Mouse (Mus musculus) retina, postnatal 1 day (tissue): ENCODE measurements around the gene Bend6.

ENCODE experiments used
- DNase-seq: peaks from one replicate; pipeline ENCODE4 v3.0.0-alpha.2; 2012

The Bend6 gene

GRCm38 (mm10) chr1:33907421-33908190, at the start of gene Bend6:
TSS of gene Bend6 (minus strand) at chr1:33907816.
- DNase-seq, result peak; percentile 86

- DNase-seq, result no peak
Observed at GRCm38 (mm10) chr1:33955626-33956025, 48.0 kb upstream of the Bend6 start.

GRCm38 (mm10) chr1:33948511-33948910, 40.9 kb upstream of the Bend6 start:
- no peak for DNase-seq

- DNase-seq, result no peak
Observed at GRCm38 (mm10) chr1:33947838-33948237, 40.2 kb upstream of the Bend6 start.

- DNase-seq, result peak; percentile 70
Observed at GRCm38 (mm10) chr1:33946601-33947395, 39.2 kb upstream of the Bend6 start.

GRCm38 (mm10) chr1:33945756-33946155, 38.1 kb upstream of the Bend6 start:
- no peak for DNase-seq

- DNase-seq, result peak; percentile 28
Observed at GRCm38 (mm10) chr1:33944977-33945750, 37.5 kb upstream of the Bend6 start.

- DNase-seq, result no peak
Observed at GRCm38 (mm10) chr1:33943943-33944342, 36.3 kb upstream of the Bend6 start.

GRCm38 (mm10) chr1:33942638-33943037, 35.0 kb upstream of the Bend6 start:
- DNase-seq, result no peak

GRCm38 (mm10) chr1:33940364-33940928, 32.8 kb upstream of the Bend6 start:
- no peak for DNase-seq

GRCm38 (mm10) chr1:33939828-33940227, 32.2 kb upstream of the Bend6 start:
- no peak for DNase-seq

- DNase-seq, result no peak
Observed at GRCm38 (mm10) chr1:33935946-33936345, 28.3 kb upstream of the Bend6 start.

- DNase-seq, result no peak
Observed at GRCm38 (mm10) chr1:33932845-33933499, 25.4 kb upstream of the Bend6 start.

GRCm38 (mm10) chr1:33932196-33932595, 24.6 kb upstream of the Bend6 start:
- no peak for DNase-seq

GRCm38 (mm10) chr1:33931791-33932190, 24.2 kb upstream of the Bend6 start:
- no peak for DNase-seq

- DNase-seq, result no peak
Observed at GRCm38 (mm10) chr1:33927466-33927865, 19.9 kb upstream of the Bend6 start.

- DNase-seq, result no peak
Observed at GRCm38 (mm10) chr1:33925283-33925682, 17.7 kb upstream of the Bend6 start.

GRCm38 (mm10) chr1:33922975-33923374, 15.4 kb upstream of the Bend6 start:
- no peak for DNase-seq

- DNase-seq, result no peak
Observed at GRCm38 (mm10) chr1:33916554-33916953, 8.9 kb upstream of the Bend6 start.

- no peak for DNase-seq
Observed at GRCm38 (mm10) chr1:33911589-33911988, 4.0 kb upstream of the Bend6 start.

- DNase-seq, result no peak
Observed at GRCm38 (mm10) chr1:33908191-33908962, 761 bp upstream of the Bend6 start, which contains the start of gene Dst. TSS of gene Dst (plus strand) at chr1:33908225.

GRCm38 (mm10) chr1:33906927-33907326, 689 bp downstream of the Bend6 start:
- DNase-seq, result peak; percentile 50
